Mouse (Mus musculus) MN1 (cell line): ENCODE results near the gene Dtx1.

Experiments
- DNase-seq: peaks from one replicate; pipeline ENCODE4 v3.0.0-alpha.2; 2016; ENCODE audit warnings: low spot score

The Dtx1 gene

GRCm38 (mm10) chr5:120635633-120636032, 76.1 kb downstream of the Dtx1 start:
- no peak for DNase-seq

- no peak for DNase-seq
Observed at GRCm38 (mm10) chr5:120634860-120635259, 76.9 kb downstream of the Dtx1 start.

- DNase-seq, result no peak
Observed at GRCm38 (mm10) chr5:120634131-120634530, 77.6 kb downstream of the Dtx1 start, which contains the start of gene Cfap73. TSS of gene Cfap73 (minus strand) at chr5:120634235.

- DNase-seq, result no peak
Observed at GRCm38 (mm10) chr5:120631892-120632291, 79.8 kb downstream of the Dtx1 start.

GRCm38 (mm10) chr5:120631128-120631527, 80.6 kb downstream of the Dtx1 start:
- DNase-seq, result no peak
